Mouse (Mus musculus) gastrocnemius, postnatal 36 days (tissue): ENCODE measurements around the gene Tctex1d4. TPM values are rescaled to one million over a fixed set of nuclear protein-coding genes. Genes with fewer than 3 reads are reported as not detected.

Source experiments
- DNase-seq, 2 experiments: peaks; one replicate each; pipeline ENCODE4 v3.0.0; 2022
- intact Hi-C: fragments of 180-260 bp; cut with DNase I; formaldehyde crosslinking; loops from one replicate; pipeline ENCODE4 v1.15.1; 2025
- microRNA-seq, 2 experiments: library from miRNA; unstranded; fragments of <30 nt; microRNA quantifications; one replicate each; pipeline ENCODE4 v1.2.0; 2021
- total RNA-seq, 2 experiments: library from RNA; stranded (reverse); gene quantifications; 2 replicates each; pipeline ENCODE4 v1.2.3; 2021

Gene Tctex1d4
- total RNA-seq, 2 experiments from 2014 or later = not detected

DNA sequence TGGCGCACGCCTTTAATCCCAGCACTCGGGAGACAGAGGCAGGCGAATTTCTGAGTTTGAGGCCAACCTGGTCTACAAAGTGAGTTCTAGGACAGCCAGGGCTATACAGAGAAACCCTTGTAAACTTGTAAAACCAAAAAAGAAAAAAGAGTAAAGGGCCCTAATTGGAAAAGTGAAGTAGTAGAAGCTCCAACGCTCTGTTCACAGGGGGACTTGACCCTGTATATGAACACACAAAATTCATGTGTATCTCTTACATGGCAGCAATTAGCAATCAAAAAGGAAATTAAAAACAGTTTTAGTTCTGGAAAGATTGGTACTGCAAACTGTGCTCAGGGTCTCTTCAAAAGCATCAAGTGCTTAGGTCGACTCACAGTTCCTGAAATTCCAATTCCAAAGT lies 29.8 kb downstream of the Tctex1d4 start:
- intact Hi-C loops = no loop called here

DNA sequence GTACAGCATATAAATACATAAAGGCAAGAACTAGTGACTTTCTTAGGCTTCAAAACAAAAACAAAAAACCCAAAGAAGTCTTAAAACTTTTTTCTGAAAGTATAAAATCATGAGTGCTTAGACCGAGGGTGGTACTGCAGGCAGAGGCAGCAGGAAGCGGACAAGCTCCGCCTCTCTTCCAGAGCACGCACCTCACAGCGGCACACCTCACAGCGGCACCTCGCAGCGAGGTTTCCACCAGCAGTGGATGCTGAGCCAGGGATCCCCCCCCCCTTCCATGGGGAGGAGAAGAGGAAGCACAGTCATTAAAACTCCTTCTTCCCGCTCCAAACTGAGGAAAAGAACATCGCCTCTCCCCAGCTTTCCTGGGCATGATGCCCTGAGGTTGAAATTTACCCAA lies 33.1 kb downstream of the Tctex1d4 start:
- intact Hi-C loops = no loop called here
- no peak for DNase-seq

More for the DNA sequence above, 29.8 kb downstream of the Tctex1d4 start:
- no peak for DNase-seq

DNA sequence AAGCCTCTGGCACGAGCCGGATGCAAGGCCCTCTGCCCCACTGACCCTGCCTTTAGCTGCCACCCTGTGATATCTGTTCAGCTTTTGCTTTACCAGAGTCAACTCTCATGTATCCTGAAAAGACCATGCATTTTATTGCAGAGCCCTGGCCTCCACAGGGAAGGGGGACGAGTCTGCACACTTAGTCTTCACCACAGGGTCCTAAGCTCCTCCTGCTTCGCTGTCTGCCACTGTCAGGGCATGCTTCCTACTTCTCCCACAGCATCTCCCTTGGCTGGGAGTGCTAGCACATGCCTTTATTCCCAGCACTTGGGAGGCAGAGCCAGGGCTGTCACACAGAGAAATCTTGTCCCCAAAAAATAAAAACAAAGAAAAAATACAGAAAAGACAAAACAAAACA lies 34.6 kb downstream of the Tctex1d4 start:
- intact Hi-C loops = no loop called here
- DNase-seq = no peak

DNA sequence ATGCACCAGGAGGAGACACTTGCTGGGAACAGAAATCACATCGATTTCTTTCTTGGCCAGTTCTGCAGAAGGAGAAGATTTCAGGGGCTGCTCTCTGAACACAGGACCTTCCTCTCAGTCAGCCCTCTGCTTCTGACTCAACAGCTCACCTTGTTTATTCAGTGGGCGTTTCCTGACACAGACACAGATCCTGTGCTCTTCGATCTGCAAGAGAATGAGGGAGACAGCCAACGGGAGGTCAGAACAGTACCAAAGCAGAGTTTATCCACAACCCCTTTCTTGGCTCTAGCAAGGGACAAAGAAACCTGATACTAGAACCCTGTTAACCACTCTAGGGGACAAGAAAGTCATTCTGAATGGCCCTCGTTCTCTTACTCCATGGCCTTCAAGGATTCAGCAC lies 43.3 kb downstream of the Tctex1d4 start:
- intact Hi-C loops = no loop called here
- DNase-seq = no peak

Small RNAs within 50 kb of the gene (microRNA-seq; reads per million reads assigned to microRNA genes)
- 0 reads per million in 2 experiments for gene Gm22398

Other genes with a start within 250 kb of the Tctex1d4 start
- gene Zswim5, start 249.4 kb upstream of the Tctex1d4 start, total RNA-seq = under 1 TPM; 0.05 to 0.08 TPM
- gene Urod, start 132.4 kb upstream of the Tctex1d4 start, total RNA-seq = 10 to 100 TPM; 55.9 to 60.1 TPM
- 10 to 100 TPM; 13.0 TPM for gene Hectd3, start 131.5 kb upstream of the Tctex1d4 start, total RNA-seq
- gene Eif2b3, start 107.4 kb upstream of the Tctex1d4 start, total RNA-seq = 10 to 100 TPM; 18.0 to 18.9 TPM
- gene Ptch2, start 30.7 kb upstream of the Tctex1d4 start, total RNA-seq = 1 to 10 TPM in 1 of 2 experiments, under 1 TPM in 1; 0.61 to 1.5 TPM
- 1 to 10 TPM; 2.0 to 2.4 TPM for gene Btbd19, start 1.1 kb upstream of the Tctex1d4 start, total RNA-seq
- gene Plk3, start 7.2 kb downstream of the Tctex1d4 start, total RNA-seq = 1 to 10 TPM in 1 of 2 experiments, under 1 TPM in 1; 0.86 to 1.5 TPM
- gene Rps8, start 29.4 kb downstream of the Tctex1d4 start, total RNA-seq = 100 to 1,000 TPM; 497 to 579 TPM
- gene Kif2c, start 55.8 kb downstream of the Tctex1d4 start, total RNA-seq = under 1 TPM; 0.28 to 0.44 TPM
- 1 to 10 TPM; 4.0 to 4.2 TPM for gene Tmem53, start 125.2 kb downstream of the Tctex1d4 start, total RNA-seq
- gene Armh1, start 125.3 kb downstream of the Tctex1d4 start, total RNA-seq = not detected